Mouse (Mus musculus) kidney, postnatal 36 days (tissue): ENCODE measurements around the gene Nkx6-2.

Experiments
- DNase-seq, 2 experiments: peaks; one replicate each; pipeline ENCODE4 v3.0.0; 2021 to 2022; ENCODE audit warnings: mixed read lengths in 2 of 2

Nkx6-2 gene

DNA sequence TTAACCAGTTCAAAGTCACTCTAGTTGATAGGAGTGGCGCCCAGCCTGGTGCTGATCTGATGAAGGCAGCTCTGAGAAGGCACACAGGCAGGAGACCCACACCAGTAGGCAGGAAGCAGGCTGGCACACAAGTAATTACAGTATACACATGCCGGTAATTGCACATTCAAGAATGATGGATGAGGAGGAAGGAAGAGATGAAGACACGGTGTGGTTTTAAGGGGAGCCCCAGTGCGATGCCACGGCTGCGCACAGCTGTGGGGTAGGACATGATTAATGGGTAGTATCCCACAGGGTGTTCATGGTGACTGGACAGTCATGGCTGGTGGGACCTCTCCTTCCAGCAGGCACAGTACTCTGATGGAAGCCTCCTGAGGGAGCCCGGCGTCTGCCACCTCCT, 16.1 kb downstream of the Nkx6-2 start:
- DNase-seq = no peak

DNA sequence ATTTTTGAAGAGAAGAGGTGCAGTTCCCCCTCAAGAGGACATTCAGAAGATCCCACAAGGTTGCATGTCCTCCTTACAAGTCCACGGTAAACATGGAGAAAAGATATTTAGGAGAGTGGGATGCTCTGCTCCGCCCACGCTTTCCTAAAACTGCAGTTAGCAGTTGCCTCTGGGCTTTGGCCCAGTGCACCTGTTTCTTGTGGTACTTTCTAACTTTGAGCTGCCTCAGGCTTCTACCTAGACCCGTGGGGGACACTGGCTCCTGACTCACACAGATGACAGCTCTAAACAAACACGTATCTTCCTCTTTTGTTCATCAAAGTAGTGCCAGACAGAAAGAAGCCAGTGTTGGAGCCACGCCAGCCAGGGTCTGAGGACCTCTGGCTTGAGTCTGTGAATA, 16.6 kb downstream of the Nkx6-2 start:
- DNase-seq = peak in 1 of 2 experiments; percentile 11

DNA sequence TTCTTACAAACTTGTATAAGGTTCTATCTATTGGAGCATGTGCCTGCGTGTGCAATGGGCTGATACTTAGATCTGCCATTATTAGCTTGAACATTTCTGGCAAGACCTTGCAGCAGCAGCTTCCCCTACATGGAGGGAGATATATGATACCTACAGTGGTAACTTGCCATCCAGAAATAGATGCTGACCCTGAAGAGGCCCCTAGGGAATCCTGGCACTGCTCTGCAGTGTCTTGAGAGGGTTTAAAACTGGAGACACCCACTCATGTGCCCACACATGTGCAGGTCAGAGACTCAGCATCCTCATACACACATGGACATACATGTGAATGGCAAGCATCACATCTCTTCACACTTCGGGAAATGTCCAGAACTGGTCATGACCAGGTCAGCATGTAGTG, 18.4 kb downstream of the Nkx6-2 start:
- DNase-seq = no peak

DNA sequence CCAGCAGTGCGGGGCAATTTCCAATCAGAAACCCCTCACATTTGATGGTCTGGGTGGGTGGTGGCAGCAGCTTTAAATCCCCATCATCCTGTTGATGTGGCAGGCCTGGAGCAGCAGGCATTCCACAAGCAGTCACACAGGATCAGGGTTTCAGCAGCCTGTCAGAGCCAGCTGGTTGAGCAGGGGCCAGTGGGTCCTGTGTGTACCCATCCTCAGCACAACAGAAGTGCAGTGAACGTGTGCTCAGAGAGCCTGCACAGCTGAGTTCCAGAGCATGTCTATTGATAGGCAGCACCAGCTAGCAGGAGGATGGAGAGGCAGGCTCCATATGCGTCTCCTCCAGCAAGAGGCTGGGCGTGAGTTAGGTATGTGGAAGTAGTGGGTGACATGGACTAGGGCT, 19.2 kb downstream of the Nkx6-2 start:
- no peak for DNase-seq

DNA sequence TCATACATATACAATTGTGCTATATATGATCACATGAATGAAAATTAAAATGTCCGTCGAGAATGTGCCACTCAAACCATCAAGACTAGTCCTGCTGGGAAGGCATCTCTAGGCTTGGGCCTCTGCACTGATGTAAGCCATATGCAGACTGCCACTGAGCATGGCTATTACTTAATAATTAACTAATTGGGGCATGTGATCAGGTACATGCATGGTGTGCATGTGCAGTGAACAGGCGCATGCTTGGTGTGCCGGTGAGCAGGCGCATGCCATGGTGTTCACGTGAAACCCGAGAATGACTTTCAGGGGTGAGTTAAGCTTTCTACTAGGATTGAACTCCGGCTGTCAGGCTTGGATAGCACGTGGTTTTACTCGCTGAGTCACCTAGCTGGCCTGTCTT, 22.9 kb downstream of the Nkx6-2 start:
- DNase-seq = peak in 1 of 2 experiments; percentile 60

DNA sequence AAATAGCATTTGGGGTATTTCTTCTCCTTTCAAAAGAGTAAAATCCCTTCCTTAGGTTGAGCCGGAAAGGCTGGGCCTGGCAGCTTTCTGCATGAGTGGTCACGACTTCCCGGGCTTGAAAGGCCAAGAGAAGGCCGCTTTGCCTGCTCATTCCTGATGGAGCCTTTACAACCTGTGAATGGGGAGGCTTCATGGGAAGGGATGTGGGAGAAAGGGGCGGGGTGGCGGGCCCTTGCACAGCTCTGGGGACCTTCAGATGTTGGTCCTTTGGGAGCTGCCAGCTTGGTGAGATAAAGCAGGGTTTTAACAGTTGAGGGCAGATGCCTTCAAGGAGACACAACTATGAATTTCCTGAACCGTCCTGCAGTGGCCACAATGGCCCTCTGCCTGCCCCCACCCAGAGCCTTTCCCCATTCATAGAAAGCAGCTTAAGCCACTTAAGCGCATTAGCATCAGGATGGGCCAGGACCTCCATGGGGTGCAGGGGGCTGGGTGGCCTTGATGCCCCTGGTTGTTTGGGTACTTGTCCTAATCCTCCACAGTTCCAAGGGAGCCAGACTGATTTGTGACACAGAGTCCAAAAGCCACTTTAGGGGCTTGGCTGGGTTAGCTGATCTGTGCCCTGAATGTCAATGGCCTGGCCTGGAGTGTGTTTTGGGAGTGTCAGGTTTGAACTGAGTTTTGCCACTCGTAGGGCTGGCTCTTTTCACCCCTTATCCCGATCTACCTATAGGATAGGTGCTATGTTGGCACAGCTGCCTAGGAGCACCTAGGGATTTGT, 25.7 kb downstream of the Nkx6-2 start:
- DNase-seq = peak in 1 of 2 experiments; percentile 22

DNA sequence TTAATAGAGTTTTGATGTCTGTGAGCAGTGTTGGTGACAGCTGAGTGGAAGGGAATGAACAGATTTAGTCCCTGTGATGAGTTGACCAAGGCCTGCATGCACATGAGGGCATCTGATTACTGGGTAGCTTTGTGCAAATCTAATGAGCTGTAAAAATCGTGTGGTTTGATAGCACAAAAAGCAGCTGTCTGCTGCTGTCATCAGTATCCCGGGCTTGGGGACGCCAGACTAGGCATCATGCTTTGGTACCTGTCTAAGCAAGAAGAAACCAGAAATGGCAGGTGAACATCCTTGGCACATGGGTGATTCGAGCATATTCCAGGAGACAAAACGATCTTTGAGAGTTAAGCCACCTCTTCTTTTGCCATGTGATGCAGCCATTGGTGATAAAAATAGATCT, 26.3 kb downstream of the Nkx6-2 start:
- no peak for DNase-seq

DNA sequence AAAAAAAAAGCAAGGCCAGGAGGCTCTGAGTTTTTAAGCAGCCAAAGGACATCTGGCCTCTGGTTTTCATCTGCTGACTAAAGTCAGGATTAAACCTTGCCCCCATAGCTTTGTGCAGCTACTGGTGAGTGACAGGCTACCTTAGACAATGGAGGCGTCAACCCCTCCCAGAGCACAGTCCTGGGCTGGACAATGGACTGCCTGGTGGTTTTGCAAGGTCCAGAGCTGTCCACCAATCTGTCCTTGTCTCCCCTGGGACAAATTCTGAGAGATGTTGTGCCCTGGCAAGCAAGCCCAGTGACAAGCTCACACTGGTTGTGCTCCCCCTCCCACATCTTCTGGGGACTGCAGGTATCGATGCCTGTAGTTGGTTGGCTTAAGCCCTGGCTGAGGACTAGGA, 31.1 kb downstream of the Nkx6-2 start:
- DNase-seq = peak in 1 of 2 experiments; percentile 14

DNA sequence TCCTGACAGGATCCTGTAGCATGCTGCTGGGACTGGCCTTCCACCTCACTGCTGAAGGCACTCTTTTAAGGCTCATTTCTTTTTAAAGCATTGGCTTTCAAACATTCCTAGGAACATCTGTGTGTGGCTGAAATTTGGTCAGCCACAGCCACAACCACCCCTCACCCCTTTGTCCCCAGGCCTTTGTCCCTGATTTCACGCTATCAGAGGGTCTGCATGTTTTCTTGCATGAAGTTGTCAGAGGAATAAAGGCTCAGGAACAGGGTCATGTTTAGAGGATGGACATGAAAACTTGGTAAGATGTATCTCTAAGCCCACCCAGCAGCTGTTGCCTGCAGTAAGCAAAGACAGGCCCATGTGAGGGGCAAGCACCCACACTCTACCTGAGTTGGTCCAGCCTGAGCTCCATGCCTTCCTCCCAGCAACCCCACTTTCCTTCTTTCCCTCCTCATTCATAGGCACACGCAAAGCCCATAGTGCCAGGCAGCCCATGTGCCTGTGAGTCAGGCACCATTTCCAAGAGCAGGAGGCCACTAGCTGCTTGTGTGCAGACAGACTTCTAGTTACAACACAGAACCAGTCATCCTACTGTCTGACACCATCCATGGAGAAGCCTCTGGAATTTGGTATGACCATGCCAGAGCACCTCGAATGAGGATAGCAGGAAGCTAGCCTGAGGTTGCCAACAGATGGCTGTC, 32.4 kb downstream of the Nkx6-2 start:
- no peak for DNase-seq

DNA sequence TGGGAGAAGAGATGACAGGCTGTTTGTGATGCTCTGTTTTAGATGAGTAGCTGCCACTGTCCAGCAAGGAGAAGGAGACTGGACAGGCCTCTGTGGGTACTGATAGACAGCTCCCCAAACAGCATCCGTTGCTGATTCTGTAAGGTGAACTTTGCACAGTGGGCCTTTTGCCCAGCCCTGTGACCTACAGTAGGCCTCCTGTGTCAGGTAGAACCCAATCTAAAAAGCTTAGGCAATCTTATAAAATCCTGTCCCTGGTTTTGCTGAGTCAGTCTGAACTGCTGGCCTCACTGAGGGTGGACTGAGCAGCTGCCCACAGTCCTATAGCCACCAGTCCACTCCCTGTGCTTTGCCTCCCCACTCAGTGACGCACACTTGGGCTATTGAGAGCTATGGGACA, 35.3 kb downstream of the Nkx6-2 start:
- peak; percentile 80 to 86 for DNase-seq

DNA sequence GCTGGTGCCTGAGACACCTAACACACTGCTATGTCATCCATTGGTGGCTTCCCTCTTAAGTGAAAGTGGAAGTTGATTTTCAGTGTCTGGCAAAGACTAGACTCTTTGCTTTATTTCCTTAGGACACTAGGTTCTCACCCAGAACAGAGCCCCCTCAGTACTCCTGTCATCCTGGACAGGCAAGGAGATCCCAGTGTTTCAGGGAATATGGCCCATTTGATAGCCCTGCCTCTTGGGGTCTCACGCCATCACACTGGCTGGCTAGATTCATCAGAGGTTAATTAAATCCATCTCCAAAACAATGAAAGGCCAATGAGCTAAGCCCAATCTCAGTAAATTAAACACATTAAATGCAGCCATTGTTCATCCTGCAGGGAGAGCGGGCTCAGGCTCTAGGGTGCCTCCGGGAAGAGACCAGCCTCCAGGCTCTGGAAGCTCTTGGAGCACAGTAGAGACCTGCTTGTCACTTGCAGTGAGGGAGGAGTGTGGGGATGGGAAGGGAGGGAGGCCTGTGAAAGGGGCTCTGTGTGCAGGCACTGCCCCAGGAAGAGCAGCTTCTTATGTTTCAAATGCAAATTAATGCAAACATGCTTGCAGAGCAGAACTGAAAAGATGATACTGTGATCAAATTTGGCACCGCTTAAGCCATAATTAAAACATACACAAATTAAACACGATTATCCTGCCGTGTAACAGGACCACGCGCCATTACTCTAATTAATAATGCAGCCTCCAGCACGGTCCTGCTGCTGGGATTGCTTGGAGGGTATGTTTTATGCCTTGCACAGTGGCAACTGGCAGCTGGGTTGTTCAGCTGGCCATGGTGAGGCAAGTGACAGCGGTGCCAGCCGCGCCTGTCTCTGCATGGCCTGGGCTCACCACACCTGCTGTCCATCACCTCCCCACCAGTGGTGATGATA, 37.6 kb downstream of the Nkx6-2 start:
- no peak for DNase-seq

DNA sequence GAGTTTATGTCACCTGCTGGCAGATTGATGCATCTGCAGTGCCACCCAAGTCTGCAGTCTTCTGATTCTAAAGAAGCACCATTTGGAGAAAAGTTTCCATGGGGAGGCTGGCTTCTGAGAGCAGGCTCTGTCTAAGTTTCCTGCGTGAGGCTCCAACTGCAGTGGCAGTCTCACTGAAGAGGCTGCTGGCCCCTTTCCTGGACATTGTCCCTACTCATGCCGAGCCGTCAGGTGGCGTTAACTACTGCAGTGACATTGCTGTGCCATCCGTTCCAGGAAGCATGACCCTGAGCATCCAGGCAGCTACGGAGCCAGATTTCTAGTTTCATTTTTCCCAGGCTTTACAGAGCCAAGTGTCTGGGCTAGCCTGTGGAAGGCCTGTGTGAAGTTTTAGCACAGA, 41.2 kb downstream of the Nkx6-2 start:
- DNase-seq = no peak

DNA sequence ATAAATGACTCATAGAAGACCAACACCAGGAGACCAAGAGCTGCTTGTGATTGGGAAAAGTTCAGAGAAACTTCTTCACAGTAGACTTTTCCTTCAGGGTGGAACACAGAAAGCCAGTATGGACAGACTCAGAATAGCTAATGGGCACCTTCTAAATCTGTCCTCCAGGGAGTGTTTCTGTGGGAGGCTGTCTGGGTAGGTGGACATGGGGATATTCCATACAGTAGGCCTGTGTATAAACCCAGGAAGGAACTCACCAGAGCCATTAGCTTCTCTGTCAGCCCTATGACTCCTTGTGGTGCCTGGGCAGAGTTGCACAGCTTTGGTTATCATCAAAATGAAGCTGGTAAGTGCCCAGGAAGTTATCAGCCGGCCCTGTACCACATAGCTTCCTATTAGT, 42.0 kb downstream of the Nkx6-2 start:
- DNase-seq = no peak

DNA sequence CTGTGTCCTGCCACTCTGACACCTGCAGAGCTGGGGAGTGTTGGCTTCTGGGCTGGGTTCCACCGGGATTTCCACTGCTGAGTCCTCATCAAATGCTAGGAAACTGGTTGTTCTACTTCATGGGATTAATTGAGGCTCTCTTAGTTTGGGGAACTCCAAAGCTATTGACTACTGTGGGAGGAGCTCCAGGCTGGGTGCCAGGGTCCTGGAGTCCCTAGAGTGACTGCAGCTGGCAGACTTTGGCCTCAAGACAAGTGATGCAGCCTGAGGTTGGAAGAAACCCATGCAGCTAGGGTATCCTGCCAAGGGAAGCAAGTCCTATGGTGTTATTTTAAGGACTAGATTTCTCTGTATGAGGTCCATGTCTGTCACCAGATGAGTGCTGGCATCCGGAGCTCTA, 44.1 kb downstream of the Nkx6-2 start:
- DNase-seq = peak; percentile 26 to 67

DNA sequence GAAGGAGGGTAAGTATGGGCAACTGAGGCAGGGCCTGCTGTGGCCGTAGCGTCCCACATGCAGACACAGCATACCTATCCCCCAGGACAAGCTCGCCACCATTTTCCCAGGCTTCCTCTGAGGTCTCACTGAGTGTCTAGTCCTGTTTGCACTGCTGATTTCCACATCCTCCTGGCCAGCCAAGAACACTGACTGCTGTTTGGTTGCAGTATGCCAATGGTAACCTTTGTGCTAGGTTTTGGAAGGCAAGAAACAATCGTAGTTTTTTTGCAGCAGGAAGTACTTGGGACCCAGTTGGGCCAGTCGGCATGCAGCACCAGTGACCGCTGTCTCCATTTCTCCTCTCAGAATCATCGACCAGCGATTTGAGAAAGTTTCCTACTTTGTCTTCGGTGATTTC, 44.8 kb downstream of the Nkx6-2 start:
- no peak for DNase-seq

DNA sequence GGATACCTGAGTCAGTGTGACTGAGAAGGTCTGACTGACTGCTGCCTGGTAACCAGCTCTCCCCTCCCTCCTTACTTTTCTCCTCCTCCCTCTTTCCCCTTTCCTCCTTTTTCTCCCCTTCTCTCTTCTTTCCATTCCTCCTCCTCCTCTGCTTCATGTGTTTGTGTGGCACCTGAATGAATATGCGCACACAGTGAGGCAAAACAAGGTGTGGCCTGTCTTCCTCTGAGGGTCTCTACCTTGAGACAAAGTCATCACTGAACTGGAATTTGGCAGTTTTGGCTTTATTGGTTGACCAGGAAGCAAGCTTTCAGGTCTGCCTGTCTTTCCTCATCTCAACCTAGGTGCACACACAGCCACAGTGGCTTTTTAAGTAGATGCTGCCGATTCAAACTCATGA, 45.8 kb downstream of the Nkx6-2 start:
- no peak for DNase-seq

DNA sequence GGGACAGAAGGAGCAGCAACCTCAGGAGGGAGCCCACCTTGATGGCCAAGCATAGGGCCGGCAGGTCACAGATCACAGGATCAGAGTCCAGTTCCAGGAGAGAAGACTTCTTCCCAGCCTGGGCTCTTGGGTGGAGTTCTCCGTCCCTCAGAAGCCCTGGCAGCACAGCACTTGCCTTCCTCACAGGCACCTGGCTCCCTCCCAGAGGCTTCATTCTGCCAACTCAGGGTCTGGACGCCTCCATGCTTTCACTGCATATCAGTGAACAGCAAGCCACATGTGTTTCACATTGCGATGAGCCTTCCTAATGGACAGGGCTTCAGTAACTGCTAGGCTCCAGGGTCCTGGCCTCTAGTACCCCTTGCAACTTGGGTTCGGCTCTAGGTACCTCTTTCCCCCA, 46.3 kb downstream of the Nkx6-2 start:
- DNase-seq = no peak

DNA sequence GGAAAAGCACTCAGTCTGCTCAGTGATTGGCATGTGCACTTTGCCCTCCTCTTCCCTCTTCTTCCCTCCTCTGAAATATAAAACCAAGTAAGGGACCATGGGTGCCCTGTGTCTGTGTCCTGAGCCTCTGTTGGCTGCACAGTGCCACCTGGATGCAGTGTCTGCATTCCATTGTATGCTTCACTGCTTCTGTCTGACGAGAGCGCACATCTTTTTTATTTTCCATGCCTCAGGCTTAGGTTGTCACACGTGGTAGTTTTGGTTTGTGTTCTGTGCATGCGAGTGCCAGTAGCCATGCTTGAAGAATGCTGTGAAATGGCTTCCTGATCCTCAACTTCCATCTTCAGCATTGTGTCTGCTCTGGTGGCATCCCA, 51.2 kb downstream of the Nkx6-2 start:
- DNase-seq = peak; percentile 27 to 50

DNA sequence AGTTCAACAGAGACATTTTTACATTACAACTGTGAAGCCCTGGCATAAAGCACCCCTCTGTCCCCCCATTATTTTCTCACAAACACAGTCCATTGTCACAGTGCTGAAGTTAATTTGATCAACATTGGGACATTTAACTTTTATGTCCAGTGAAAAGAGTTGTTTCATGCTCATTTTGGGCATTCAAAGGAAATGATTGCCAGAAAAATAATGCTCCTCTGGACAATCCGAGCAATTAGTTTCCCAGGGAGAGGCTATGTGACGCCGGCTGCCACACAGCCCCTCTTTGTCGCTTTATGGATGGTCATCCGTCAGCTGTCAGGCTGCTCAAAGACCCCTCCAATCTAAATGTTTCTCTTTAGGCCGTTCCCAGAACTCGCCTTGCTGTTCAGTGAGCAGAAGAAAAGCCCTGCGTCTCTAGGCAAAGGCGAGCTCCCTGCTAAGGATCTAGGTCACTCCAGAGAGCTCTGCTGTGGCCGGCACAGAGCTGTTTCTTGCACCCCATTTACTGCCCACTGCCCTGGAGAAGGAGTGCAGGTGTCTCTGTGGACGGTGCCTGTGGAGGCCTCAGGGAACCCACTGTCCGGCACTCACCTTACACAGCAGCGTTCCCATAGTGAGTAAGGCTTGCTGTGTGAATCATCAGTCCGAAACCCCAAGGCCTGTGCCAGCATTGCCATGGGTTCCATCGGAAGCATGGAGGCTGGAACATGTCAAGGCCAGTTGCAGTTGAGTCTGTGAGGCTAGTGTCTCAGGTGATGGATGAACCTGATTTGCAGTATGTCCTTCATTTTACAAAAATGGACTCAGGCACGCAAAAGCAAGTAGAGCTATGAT, 51.8 kb downstream of the Nkx6-2 start:
- no peak for DNase-seq
